Mouse (Mus musculus) intestine, embryonic 15.5 days (tissue): ENCODE data around the gene Rragb. TPM values are rescaled to one million over a fixed set of nuclear protein-coding genes. Genes with fewer than 3 reads are reported as not detected.
"Not testable (repeated sequence)": the region's sequence is repeated elsewhere in the genome, so short reads cannot be mapped to it uniquely, and the experiment has no call there.

Experiments
- ATAC-seq: fragments of 200-750 bp; cut with Nextera tagmentation; 2 replicates; pipeline ENCODE4 v1.8.0; 2017; ENCODE audit warnings: moderate TSS enrichment, moderate library complexity
- H3K27ac ChIP-seq: fragments of 300-500 bp; sonication (generic); 2 replicates; pipeline ENCODE4 v1.5.1; 2015; ENCODE audit warnings: mild to moderate bottlenecking, inconsistent platforms
- H3K27me3 ChIP-seq: fragments of 300-500 bp; sonication (generic); replicated peaks from 2 replicates; pipeline ENCODE4 v1.6.1; 2015; ENCODE audit warnings: inconsistent platforms
- H3K36me3 ChIP-seq: fragments of 300-500 bp; sonication (generic); 2 replicates; pipeline ENCODE4 v1.6.1; 2015; ENCODE audit warnings: inconsistent platforms
- H3K4me1 ChIP-seq: fragments of 300-500 bp; sonication (generic); replicated peaks from 2 replicates; pipeline ENCODE4 v1.6.1; 2015; ENCODE audit warnings: inconsistent platforms
- H3K4me2 ChIP-seq: fragments of 300-500 bp; sonication (generic); replicated peaks from 2 replicates; pipeline ENCODE4 v1.6.1; 2015; ENCODE audit warnings: mild to moderate bottlenecking, inconsistent platforms
- H3K4me3 ChIP-seq: fragments of 300-500 bp; sonication (generic); replicated peaks from 2 replicates; pipeline ENCODE4 v1.5.1; 2015; ENCODE audit warnings: inconsistent platforms
- H3K9ac ChIP-seq: fragments of 300-500 bp; sonication (generic); 2 replicates; pipeline ENCODE4 v1.6.1; 2015; ENCODE audit warnings: inconsistent platforms
- H3K9me3 ChIP-seq: fragments of 300-500 bp; sonication (generic); 2 replicates; pipeline ENCODE4 v1.6.1; 2016; ENCODE audit warnings: inconsistent platforms
- WGBS: fragments of 180-500 bp; shearing (Covaris S2); methylation state at CpG from one replicate; pipeline ENCODE4 v1.1.7; 2015; 5-methylcytosine and 5-hydroxymethylcytosine counted together
- polyA plus RNA-seq: library from polyadenylated mRNA; unstranded; fragments of >200 nt; fragmentation: Nextera tagmentation; extraction: Ambion mirVana; gene quantifications from 2 replicates; pipeline ENCODE4 v1.2.1, GENCODE M21; 2015

Gene Rragb
- 1.5 and 1.7 TPM in 2 replicates for polyA plus RNA-seq

GRCm38 (mm10) chrX:153139734-153140515, at the start of gene Rragb:
Gene Rragb (plus strand): TSS chrX:153139981.
- ATAC-seq: peak; percentile 98
- no peaks in the 10 kb centered on the region for H3K36me3 ChIP-seq
- H3K4me2 ChIP-seq: peak within 1 kb of the TSS; percentile 69
- WGBS: 20% methylated on average over 47 of the region's 47 CpGs
- H3K4me3 ChIP-seq: peak within 1 kb of the TSS; percentile 42
- 0 out of 2 replicates have a peak, but pooled peaks cover 8% of the 10 kb centered on the region for H3K27me3 ChIP-seq
- no peak within 1 kb of the TSS for H3K27ac ChIP-seq
- no peaks in the 10 kb centered on the region for H3K4me1 ChIP-seq
- H3K9me3 ChIP-seq: no peaks in the 10 kb centered on the region
- H3K9ac ChIP-seq: no peak within 1 kb of the TSS; the same call in 1 of the 2 replicates

- no peak within 1 kb of the TSS for H3K27ac ChIP-seq
- H3K9me3 ChIP-seq: no peaks in the 10 kb centered on the region
- H3K4me2 ChIP-seq: no peak within 1 kb of the TSS
- no peak within 1 kb of the TSS for H3K4me3 ChIP-seq
- H3K9ac ChIP-seq: no peak within 1 kb of the TSS
- H3K36me3 ChIP-seq: no peaks in the 10 kb centered on the region
- WGBS: 7% methylated on average over 3 of the region's 3 CpGs
- H3K4me1 ChIP-seq: no peaks in the 10 kb centered on the region
- no peak for ATAC-seq
- H3K27me3 ChIP-seq: no peaks in the 10 kb centered on the region
Observed at GRCm38 (mm10) chrX:153118486-153118885, 21.3 kb upstream of the Rragb start, which contains the start of gene Foxr2. Gene Foxr2 (plus strand): TSS chrX:153118786.

- H3K4me3 ChIP-seq: no peak overlapping the region
- no peaks in the 10 kb centered on the region for H3K36me3 ChIP-seq
- WGBS: 34% methylated on average over 2 of the region's 2 CpGs
- no peak overlapping the region for H3K4me2 ChIP-seq
- no peaks in the 10 kb centered on the region for H3K9me3 ChIP-seq
- no peaks in the 10 kb centered on the region for H3K4me1 ChIP-seq
- H3K27ac ChIP-seq: no peak overlapping the region
- ATAC-seq: no peak
- no peaks in the 10 kb centered on the region for H3K27me3 ChIP-seq
- H3K9ac ChIP-seq: no peak overlapping the region
Observed at GRCm38 (mm10) chrX:153119013-153119412, 20.8 kb upstream of the Rragb start.

- no peak overlapping the region for H3K9ac ChIP-seq
- no peaks in the 10 kb centered on the region for H3K4me1 ChIP-seq
- no peak for ATAC-seq
- H3K27me3 ChIP-seq: 0 out of 2 replicates have a peak, but pooled peaks cover 8% of the 10 kb centered on the region
- no peak overlapping the region for H3K4me3 ChIP-seq
- H3K9me3 ChIP-seq: no peaks in the 10 kb centered on the region
- H3K4me2 ChIP-seq: no peak overlapping the region
- 79% methylated on average over 3 of the region's 3 CpGs for WGBS
- no peak overlapping the region for H3K27ac ChIP-seq
- no peaks in the 10 kb centered on the region for H3K36me3 ChIP-seq
Observed at GRCm38 (mm10) chrX:153142656-153143055, 2.9 kb downstream of the Rragb start.

GRCm38 (mm10) chrX:153151766-153152165, 12.0 kb downstream of the Rragb start:
- Histone ChIP-seq H3K4me2 (no peak overlapping the region), H3K27ac (no peak overlapping the region), H3K9me3 (no peaks in the 10 kb centered on the region), H3K4me1 (no peaks in the 10 kb centered on the region), H3K27me3 (no peaks in the 10 kb centered on the region), H3K9ac (no peak overlapping the region), H3K36me3 (no peaks in the 10 kb centered on the region), H3K4me3 (no peak overlapping the region)
- ATAC-seq: no peak
- 38% methylated on average over 1 of the region's 1 CpGs for WGBS

- Histone ChIP-seq H3K27ac (no peak overlapping the region), H3K27me3 (no peaks in the 10 kb centered on the region), H3K36me3 (no peaks in the 10 kb centered on the region), H3K9ac (no peak overlapping the region), H3K4me3 (no peak overlapping the region), H3K4me2 (no peak overlapping the region), H3K9me3 (no peaks in the 10 kb centered on the region), H3K4me1 (no peaks in the 10 kb centered on the region)
- ATAC-seq: no peak
- WGBS: 43% methylated on average over 3 of the region's 3 CpGs
Observed at GRCm38 (mm10) chrX:153155322-153155721, 15.5 kb downstream of the Rragb start.

GRCm38 (mm10) chrX:153174786-153175185, 35.0 kb downstream of the Rragb start:
- H3K4me1 ChIP-seq: no peaks in the 10 kb centered on the region
- H3K9ac ChIP-seq: no peak overlapping the region
- no peak overlapping the region for H3K4me3 ChIP-seq
- H3K4me2 ChIP-seq: no peak overlapping the region
- no peaks in the 10 kb centered on the region for H3K27me3 ChIP-seq
- WGBS: 20% methylated on average over 1 of the region's 1 CpGs
- no peaks in the 10 kb centered on the region for H3K9me3 ChIP-seq
- H3K27ac ChIP-seq: no peak overlapping the region
- ATAC-seq: no peak
- no peaks in the 10 kb centered on the region for H3K36me3 ChIP-seq

GRCm38 (mm10) chrX:153182221-153182620, 42.4 kb downstream of the Rragb start:
- no peaks in the 10 kb centered on the region for H3K4me1 ChIP-seq
- 76% methylated on average over 2 of the region's 2 CpGs for WGBS
- no peaks in the 10 kb centered on the region for H3K9me3 ChIP-seq
- no peak overlapping the region for H3K27ac ChIP-seq
- no peak overlapping the region for H3K4me2 ChIP-seq
- no peak overlapping the region for H3K4me3 ChIP-seq
- no peak overlapping the region for H3K9ac ChIP-seq
- no peaks in the 10 kb centered on the region for H3K36me3 ChIP-seq
- ATAC-seq: no peak
- no peaks in the 10 kb centered on the region for H3K27me3 ChIP-seq

- H3K4me2 ChIP-seq, H3K9ac ChIP-seq, H3K36me3 ChIP-seq, H3K27me3 ChIP-seq, H3K4me3 ChIP-seq, H3K9me3 ChIP-seq, H3K27ac ChIP-seq, ATAC-seq, H3K4me1 ChIP-seq: not testable (repeated sequence)
- 87% methylated on average over 2 of the region's 2 CpGs for WGBS
Observed at GRCm38 (mm10) chrX:153199185-153199584, 59.4 kb downstream of the Rragb start.

- Histone ChIP-seq H3K27me3 (no peaks in the 10 kb centered on the region), H3K27ac (no peak overlapping the region), H3K4me1 (no peaks in the 10 kb centered on the region), H3K9me3 (no peaks in the 10 kb centered on the region), H3K9ac (no peak overlapping the region), H3K36me3 (no peaks in the 10 kb centered on the region), H3K4me3 (no peak overlapping the region), H3K4me2 (no peak overlapping the region)
- WGBS: 61% methylated on average over 1 of the region's 1 CpGs
- ATAC-seq: no peak
Observed at GRCm38 (mm10) chrX:153211101-153211500, 71.3 kb downstream of the Rragb start.

Other genes starting within 250 kb of the Rragb start
- 0.73 and 0.91 TPM in 2 replicates for gene Usp51, start 133.5 kb upstream of the Rragb start, polyA plus RNA-seq
- gene Mageh1, start 102.4 kb upstream of the Rragb start, polyA plus RNA-seq: 39.1 and 39.9 TPM in 2 replicates
- gene Foxr2, start 21.2 kb upstream of the Rragb start, polyA plus RNA-seq: not detected in 2 replicates
- gene Klf8, start 97.5 kb downstream of the Rragb start, polyA plus RNA-seq: 0.49 and 0.54 TPM in 2 replicates